Mouse (Mus musculus) ovary, adult 18-20 months (tissue): ENCODE results near the gene Plekhh2.

ENCODE experiments used
- DNase-seq: peaks from one replicate; pipeline ENCODE4 v3.0.0; 2022; ENCODE audit warnings: low spot score, mixed read lengths

The Plekhh2 gene

GRCm38 (mm10) chr17:84608606-84609005 is 96.9 kb downstream of the Plekhh2 start:
- no peak for DNase-seq

- DNase-seq = no peak
Observed at GRCm38 (mm10) chr17:84611500-84611899, 99.8 kb downstream of the Plekhh2 start.

- DNase-seq = no peak
Observed at GRCm38 (mm10) chr17:84611971-84612370, 100.3 kb downstream of the Plekhh2 start.

- peak; percentile 21 for DNase-seq
Observed at GRCm38 (mm10) chr17:84615811-84616210, 104.1 kb downstream of the Plekhh2 start.

GRCm38 (mm10) chr17:84616526-84617074 is 104.9 kb downstream of the Plekhh2 start:
- no peak for DNase-seq

GRCm38 (mm10) chr17:84617953-84618352 is 106.3 kb downstream of the Plekhh2 start:
- no peak for DNase-seq

- DNase-seq = no peak
Observed at GRCm38 (mm10) chr17:84619112-84619511, 107.4 kb downstream of the Plekhh2 start.

- DNase-seq = no peak
Observed at GRCm38 (mm10) chr17:84620076-84620475, 108.4 kb downstream of the Plekhh2 start.

GRCm38 (mm10) chr17:84620610-84621009 is 108.9 kb downstream of the Plekhh2 start:
- DNase-seq = no peak

- no peak for DNase-seq
Observed at GRCm38 (mm10) chr17:84621209-84621608, 109.5 kb downstream of the Plekhh2 start.

GRCm38 (mm10) chr17:84622028-84622427 is 110.3 kb downstream of the Plekhh2 start:
- DNase-seq = no peak

- no peak for DNase-seq
Observed at GRCm38 (mm10) chr17:84622873-84623272, 111.2 kb downstream of the Plekhh2 start.

GRCm38 (mm10) chr17:84626276-84626856 is 114.7 kb downstream of the Plekhh2 start, which contains the start of gene Dync2li1:
Gene Dync2li1 (plus strand): TSS chr17:84626496.
- peak; percentile 85 for DNase-seq

GRCm38 (mm10) chr17:84626857-84627305 is 115.2 kb downstream of the Plekhh2 start:
- no peak for DNase-seq

- DNase-seq = no peak
Observed at GRCm38 (mm10) chr17:84627721-84628120, 116.0 kb downstream of the Plekhh2 start.

GRCm38 (mm10) chr17:84628611-84629010 is 116.9 kb downstream of the Plekhh2 start:
- no peak for DNase-seq

- no peak for DNase-seq
Observed at GRCm38 (mm10) chr17:84631836-84632235, 120.1 kb downstream of the Plekhh2 start.

- no peak for DNase-seq
Observed at GRCm38 (mm10) chr17:84633443-84633842, 121.7 kb downstream of the Plekhh2 start.

- no peak for DNase-seq
Observed at GRCm38 (mm10) chr17:84636328-84636727, 124.6 kb downstream of the Plekhh2 start.

- no peak for DNase-seq
Observed at GRCm38 (mm10) chr17:84637971-84638370, 126.3 kb downstream of the Plekhh2 start.

- DNase-seq = no peak
Observed at GRCm38 (mm10) chr17:84639796-84640378, 128.2 kb downstream of the Plekhh2 start.

GRCm38 (mm10) chr17:84641893-84642292 is 130.2 kb downstream of the Plekhh2 start:
- no peak for DNase-seq

- DNase-seq = no peak
Observed at GRCm38 (mm10) chr17:84642324-84642723, 130.6 kb downstream of the Plekhh2 start.
